Mouse (Mus musculus): Measurements from ENCODE around the gene Nxnl1. TPM values are rescaled to one million over a fixed set of nuclear protein-coding genes. Genes with fewer than 3 reads are reported as not detected.

Nxnl1 gene
- total and polyA plus RNA-seq, 3 experiments: 0.04 TPM; not detected in 2

DNA sequence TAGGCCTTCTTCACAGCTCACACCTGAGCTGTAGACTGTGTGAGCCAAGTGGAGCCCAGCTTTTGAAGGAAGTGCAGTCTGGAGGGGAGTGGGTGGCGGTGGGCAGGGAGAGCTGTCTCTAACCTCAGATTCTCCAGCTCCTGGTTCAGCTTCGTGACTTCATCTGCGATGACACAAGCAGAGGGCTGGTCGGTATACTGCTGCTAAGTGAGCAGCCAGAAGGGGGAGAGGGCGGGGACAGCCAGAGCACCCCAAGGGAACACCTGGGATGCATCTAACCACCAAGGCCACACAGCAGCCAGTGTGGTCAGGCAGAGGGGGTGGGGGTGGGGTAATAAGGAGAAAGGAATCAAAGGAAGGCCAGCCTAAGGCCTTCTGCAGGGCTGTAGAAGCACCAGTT lies 30.7 kb downstream of the Nxnl1 start (continued):
- TF ChIP-seq POLR2AphosphoS2 (IDR thresholded peaks at IDR 0.05; ENCODE audit: low read depth, low read length): no peak
- TF ChIP-seq TCF12 (IDR thresholded peaks at IDR 0.05; ENCODE audit: low read depth, low read length): peak; percentile 70; the same call in 1 of the 2 replicates
- TF ChIP-seq MAFK (IDR thresholded peaks at IDR 0.05; ENCODE audit: insufficient replicate concordance, low read length): no peak

DNA sequence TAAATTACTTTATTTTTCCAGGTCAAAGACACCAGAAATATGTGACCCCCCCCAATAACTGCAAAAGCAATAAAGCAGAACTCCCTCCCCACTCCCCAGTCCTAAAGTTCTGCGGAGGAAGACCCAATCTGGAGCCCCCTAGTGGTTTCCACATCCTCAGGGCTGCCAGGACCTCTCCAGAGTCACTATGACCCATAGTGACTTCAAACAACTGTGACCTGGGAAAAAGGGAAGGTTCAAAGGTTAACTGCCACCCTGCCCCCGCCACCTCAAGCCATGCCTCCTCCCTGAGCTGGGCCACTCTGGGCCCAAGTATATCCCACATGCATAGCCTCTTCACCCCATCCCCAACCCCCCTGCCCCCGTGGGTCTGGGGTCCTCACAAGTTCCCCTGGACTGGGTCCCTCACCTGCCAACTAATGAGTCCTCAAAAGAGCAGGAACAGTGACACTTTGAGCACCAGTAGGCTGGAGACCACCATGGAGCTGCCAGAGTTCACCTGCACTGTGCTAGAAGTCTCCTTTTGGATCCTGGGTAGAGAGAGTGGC lies 32.1 kb downstream of the Nxnl1 start:
- Histone ChIP-seq H3K36me3 (replicated peaks in 1 of 2; ENCODE audit: control insufficient read depth in 1 of 2, insufficient read depth in 1 of 2, low read length in 1 of 2) (peaks cover 5 to 15% of the 10 kb centered on the region in 2 experiments), H3K27me3 (replicated peaks) (no peaks in the 10 kb centered on the region), H3K4me3 (replicated peaks in 1 of 3; ENCODE audit: low read depth in 2 of 3, low read length in 2 of 3, poor library complexity in 1 of 3) (no peak overlapping the region), H3K9ac (ENCODE audit: insufficient read depth, low read depth) (no peak overlapping the region), H3K4me1 (ENCODE audit: control insufficient read depth in 1 of 2, insufficient read depth in 2 of 2) (peaks cover 19 to 71% of the 10 kb centered on the region in 2 experiments), H3K27ac (ENCODE audit: insufficient read depth, low read depth) (no peak overlapping the region), H3K79me2 (replicated peaks; ENCODE audit: control insufficient read depth, extremely low read depth, insufficient read depth, poor library complexity, severe bottlenecking) (peaks cover 11% of the 10 kb centered on the region; the same call in 1 of the 2 replicates), H3K9me3 (replicated peaks; ENCODE audit: low read length) (no peaks in the 10 kb centered on the region), H3K4me2 (ENCODE audit: insufficient read depth, low read depth, poor library complexity, severe bottlenecking) (no peak overlapping the region)
- in situ Hi-C loops (cut with MboI; ENCODE audit: low pct_ligation_motif_present, low pct_unique_long_range_greater_than_20kb, low sequenced_read_pairs) (no loop called here), dilution Hi-C loops (cut with MboI; ENCODE audit: extremely low pct_ligation_motif_present, extremely low pct_unique_long_range_greater_than_20kb, low sequenced_read_pairs) (no loop called here)
- TF ChIP-seq RAD21 (IDR thresholded peaks at IDR 0.05; ENCODE audit: low read depth, low read length): no peak
- TF ChIP-seq CTCF (conservative IDR thresholded peaks at IDR 0.05 in 1 of 2, IDR thresholded peaks at IDR 0.05 in 1 of 2; ENCODE audit: low read depth in 2 of 2, low read length in 2 of 2): peak in 1 of 2 experiments; percentile 45; a peak in 2 of 4 replicates
- no peak for TF ChIP-seq ZMIZ1 (IDR thresholded peaks at IDR 0.05; ENCODE audit: low read depth, low read length)
- TF ChIP-seq MYC (IDR thresholded peaks at IDR 0.05; ENCODE audit: low read depth, low read length): no peak
- TF ChIP-seq ZC3H11A (IDR thresholded peaks at IDR 0.05; ENCODE audit: low read depth, low read length): no peak
- TF ChIP-seq MAZ (IDR thresholded peaks at IDR 0.05; ENCODE audit: low read depth, low read length): no peak
- no peak for TF ChIP-seq IRF4 (IDR thresholded peaks at IDR 0.05; ENCODE audit: low read depth, low read length)
- TF ChIP-seq CHD1 (IDR thresholded peaks at IDR 0.05; ENCODE audit: low read depth, low read length): no peak
- no peak for TF ChIP-seq TCF12 (IDR thresholded peaks at IDR 0.05; ENCODE audit: low read depth, low read length)
- TF ChIP-seq MEF2A (IDR thresholded peaks at IDR 0.05; ENCODE audit: borderline replicate concordance, low read depth, low read length): no peak
- TF ChIP-seq CHD2 (IDR thresholded peaks at IDR 0.05; ENCODE audit: low read length): 0 out of 2 replicates have a peak, but pooled peaks have one; percentile 29
- TF ChIP-seq TBP (conservative IDR thresholded peaks at IDR 0.05; ENCODE audit: low read depth, low read length): no peak
- no peak for TF ChIP-seq NELFE (IDR thresholded peaks at IDR 0.05; ENCODE audit: low read depth, low read length)
- no peak for TF ChIP-seq E2F4 (IDR thresholded peaks at IDR 0.05; ENCODE audit: insufficient replicate concordance, low read depth, low read length)
- no peak for TF ChIP-seq EP300 (IDR thresholded peaks at IDR 0.05; ENCODE audit: low read length)
- no peak for TF ChIP-seq USF2 (conservative IDR thresholded peaks at IDR 0.05; ENCODE audit: low read depth, low read length)
- no peak for DNase-seq (ENCODE audit: extremely low read depth)
